Mouse (Mus musculus): ENCODE measurements around the gene Nop16. TPM values are rescaled to one million over a fixed set of nuclear protein-coding genes. Genes with fewer than 3 reads are reported as not detected.
A peak's percentile ranks its signal among the peaks of the same experiment; 100 is the strongest.
"Not testable (repeated sequence)": the region's sequence is repeated elsewhere in the genome, so short reads cannot be mapped to it uniquely, and the experiment has no call there.

Gene Nop16
- total RNA-seq (2022): 10 to 100 TPM; 14.5 to 18.3 (median 16.0) TPM

DNA sequence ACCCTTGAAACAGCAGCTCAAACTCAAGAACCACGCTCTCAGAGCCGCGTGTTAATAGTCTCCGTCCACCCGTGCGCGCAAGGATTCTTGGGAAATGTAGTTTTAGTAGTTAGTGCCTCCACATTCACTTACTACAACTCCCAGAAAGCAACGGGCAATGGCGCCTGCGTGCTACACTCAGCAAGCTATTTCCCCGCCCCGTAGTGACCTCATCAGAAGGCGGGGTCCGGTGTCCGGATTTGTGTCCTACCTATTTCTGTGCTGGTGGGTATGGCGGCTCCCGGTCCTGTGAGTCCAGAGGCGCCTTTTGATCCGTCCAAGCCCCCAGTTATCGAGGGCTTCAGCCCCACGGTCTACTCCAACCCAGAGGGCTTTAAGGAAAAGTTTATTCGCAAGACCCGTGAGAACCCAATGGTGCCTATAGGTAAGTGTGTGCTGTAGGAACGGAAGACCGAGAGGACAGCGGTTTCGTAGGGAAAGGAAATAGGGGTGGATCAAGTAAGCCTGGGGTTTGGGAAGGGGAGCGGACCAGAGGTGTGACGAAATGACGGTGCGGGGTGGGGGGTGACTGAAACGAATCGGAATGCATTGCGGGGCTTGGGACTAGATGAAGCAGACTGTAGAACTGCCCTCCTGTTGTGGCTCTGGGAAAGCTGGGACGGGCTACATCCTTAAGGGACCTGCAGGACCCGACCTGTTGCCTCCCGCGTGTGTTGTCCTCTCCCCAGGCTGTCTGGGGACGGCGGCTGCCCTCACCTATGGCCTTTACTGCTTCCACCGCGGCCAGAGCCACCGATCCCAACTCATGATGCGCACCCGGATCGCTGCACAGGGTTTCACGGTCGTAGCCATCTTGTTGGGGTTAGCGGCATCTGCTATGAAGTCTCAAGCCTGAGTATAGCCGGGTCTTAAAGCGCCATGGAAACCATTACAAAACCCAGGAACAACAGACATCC lies at the start of gene Nop16, which contains the start of gene Higd2a:
Gene Nop16, minus strand, starts transcription at position 95 of the 956 bp plus-strand sequence.
Gene Higd2a, plus strand, starts transcription at position 212 of the 956 bp plus-strand sequence.
- peak; percentile 99 for DNase-seq (ENCODE audit: low spot score)

- DNase-seq (ENCODE audit: low spot score): no peak
Measured at GRCm38 (mm10) chr13:54635011-54635410, 45.1 kb upstream of the Nop16 start.

DNA sequence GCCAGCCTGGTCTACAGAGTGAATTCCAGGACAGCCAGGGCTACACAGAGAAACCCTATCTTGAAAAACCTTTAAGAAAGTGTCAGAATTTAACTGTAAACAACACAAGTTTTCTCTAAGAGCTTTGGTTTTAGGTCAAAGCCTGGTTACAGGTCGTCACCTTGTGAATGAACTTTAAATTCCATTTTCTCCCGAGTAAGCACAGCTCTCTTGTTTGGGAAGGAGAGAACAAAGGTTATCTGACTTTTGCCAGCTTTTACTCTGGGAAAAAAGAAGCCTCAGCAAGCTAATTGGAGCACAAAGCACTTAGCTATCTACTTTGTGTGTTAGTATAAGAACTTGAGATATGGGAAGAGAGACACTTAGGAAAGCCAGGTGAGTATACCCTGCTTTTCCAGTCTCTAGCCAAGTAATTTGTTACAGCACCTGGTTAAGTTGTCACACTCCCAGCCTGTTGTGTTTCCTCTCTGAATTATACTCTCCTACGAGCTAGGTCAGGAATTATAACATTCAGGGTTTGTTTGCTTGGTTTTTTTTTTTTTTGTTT lies 42.9 kb upstream of the Nop16 start:
- no peak for DNase-seq (ENCODE audit: low spot score)

- no peak for DNase-seq (ENCODE audit: low spot score)
Measured at GRCm38 (mm10) chr13:54629128-54629527, 39.2 kb upstream of the Nop16 start.

- no peak for DNase-seq (ENCODE audit: low spot score)
Measured at GRCm38 (mm10) chr13:54621960-54622521, 32.2 kb upstream of the Nop16 start.

GRCm38 (mm10) chr13:54621155-54621932 lies 31.5 kb upstream of the Nop16 start, which contains the start of gene Faf2:
TSS of gene Faf2 (plus strand) at chr13:54621784.
- peak; percentile 98 for DNase-seq (ENCODE audit: low spot score)

GRCm38 (mm10) chr13:54616998-54617397 lies 27.1 kb upstream of the Nop16 start:
- no peak for DNase-seq (ENCODE audit: low spot score)

DNA sequence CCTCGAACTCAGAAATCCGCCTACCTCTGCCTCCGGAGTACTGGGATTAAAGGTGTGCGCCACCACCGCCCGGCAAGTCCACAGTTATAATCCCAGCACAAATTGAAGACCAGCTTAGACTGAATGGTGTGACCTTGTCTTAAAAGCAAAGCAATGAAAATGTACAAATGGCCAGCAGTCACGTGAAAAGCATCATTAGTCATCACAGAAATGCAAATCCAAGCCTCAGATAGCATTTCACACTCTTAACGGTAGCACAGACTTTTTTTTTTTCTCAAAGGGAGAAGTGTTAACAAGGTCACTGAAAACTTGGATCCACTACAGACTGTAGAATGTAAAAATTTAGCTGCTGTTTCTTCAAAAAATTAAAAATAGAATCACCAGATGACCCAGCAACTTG lies 26.4 kb upstream of the Nop16 start:
- no peak for DNase-seq (ENCODE audit: low spot score)

- DNase-seq (ENCODE audit: low spot score): not testable (repeated sequence)
Measured at GRCm38 (mm10) chr13:54613141-54613540, 23.3 kb upstream of the Nop16 start.

DNA sequence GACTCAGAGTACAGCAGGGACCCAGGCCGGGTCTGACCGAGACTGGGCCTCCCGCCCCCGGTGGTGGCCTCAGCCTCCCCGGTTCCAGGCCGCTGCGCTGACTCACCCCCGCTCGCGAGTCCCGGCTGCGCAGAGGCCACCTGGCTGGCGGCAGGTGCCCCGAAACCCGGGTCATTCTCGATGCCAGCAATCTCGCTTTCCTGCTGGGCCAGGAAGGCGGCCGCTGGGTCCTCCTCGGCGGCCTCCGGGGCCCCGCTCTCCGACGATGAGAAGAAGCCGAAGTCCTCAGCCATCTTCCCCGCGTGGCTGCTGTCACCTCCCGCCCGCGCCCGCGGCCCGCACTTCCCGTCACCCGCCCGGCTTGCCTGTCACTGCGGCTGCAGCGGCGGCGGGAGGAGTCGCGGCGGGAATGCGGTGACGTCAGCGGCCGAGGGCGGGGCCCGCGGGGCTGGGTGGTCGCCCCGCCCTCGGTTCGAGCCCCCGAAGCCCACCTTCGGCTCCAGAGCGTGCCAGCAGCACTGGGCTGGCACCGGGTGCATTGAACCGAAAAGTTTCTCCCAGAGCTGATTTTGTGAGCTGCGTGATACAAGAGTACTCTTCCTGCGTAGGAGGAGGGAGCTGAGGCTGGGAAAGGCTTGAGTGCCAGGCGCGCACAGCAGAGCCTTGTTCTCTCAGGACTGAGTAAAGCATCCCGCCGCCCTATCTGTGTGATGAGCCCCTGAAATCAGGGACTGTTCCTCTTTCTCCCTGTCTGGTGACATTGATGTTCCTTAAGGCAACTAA lies 21.3 kb upstream of the Nop16 start, which contains the start of gene Cltb:
Gene Cltb, minus strand, starts transcription at position 373 of the 783 bp plus-strand sequence.
- DNase-seq (ENCODE audit: low spot score): peak; percentile 88

DNA sequence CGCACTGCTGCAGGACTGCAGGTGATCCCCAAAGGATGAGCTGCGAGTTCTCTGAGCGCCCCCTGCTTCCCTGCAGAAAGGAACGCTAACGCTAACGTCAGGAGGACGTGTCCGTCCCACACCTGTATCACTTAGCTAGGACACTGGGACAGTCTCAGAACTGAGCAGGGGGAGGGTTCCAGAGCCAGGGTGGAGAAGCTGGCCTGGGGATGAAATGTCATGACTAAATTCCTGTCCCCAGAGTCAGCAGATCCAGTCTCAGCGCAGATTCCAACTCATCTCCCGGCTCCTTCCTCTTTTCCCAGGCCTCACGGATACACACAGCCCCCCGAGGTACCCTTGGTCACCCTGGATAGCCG lies 20.7 kb upstream of the Nop16 start:
- peak; percentile 38 for DNase-seq (ENCODE audit: low spot score)

DNA sequence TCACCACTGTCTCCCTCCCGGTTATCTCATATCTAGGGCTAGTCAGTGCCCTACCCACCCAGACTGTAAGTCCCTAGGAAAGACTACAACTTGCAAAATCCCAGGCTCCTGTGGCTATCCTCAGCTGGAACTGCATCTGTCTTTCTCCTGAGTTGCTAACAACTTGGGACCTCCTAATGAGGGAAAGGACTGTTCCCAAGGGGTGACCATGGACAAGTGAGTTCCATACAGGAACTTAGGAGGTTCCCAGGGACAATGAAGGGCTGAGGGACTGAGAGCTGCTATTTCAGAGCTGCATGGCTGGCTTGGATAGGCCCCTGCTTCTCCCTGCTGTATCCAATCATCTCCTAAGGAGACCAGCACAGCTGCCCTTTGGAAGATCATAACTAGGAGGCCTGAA lies 19.4 kb upstream of the Nop16 start:
- DNase-seq (ENCODE audit: low spot score): no peak

DNA sequence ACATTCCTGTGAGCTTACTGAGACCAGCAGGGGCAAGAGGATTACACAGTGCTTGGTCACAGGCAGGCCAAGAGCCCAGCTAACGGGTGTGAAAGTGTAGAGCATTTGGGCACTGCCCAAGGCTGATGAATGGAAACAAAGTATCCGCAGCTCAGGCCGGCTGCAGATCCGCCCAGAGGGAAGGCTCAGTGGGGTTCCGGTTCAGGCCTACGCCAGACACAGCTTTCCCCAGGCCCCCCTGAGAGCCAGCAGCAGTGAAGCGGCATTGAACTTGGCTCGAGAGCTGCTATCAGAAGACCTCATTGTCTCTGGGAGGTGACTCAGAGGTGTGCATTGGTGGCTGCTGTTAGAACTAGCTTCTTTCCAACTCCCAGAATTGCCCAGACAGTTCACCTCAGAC lies 18.8 kb upstream of the Nop16 start:
- peak; percentile 41 for DNase-seq (ENCODE audit: low spot score)

DNA sequence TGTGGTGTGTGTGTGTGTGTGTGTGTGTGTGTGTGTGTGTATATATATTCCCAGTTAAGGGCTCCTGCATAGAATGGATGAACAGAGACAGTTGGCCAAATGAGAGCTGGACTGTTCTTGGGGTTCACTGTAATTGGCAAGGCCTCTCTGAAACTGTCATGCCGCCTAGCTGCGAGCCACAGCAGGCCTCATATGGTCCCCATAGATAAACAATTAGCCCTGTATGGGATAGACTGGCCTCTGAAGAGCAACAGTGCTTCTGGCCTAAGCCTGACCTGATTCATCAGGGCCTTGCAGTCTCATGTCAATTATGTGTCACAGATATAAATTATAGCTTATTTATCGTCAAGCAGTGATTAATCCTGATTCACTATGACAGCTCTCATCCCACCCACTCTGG lies 18.1 kb upstream of the Nop16 start:
- DNase-seq (ENCODE audit: low spot score): no peak

DNA sequence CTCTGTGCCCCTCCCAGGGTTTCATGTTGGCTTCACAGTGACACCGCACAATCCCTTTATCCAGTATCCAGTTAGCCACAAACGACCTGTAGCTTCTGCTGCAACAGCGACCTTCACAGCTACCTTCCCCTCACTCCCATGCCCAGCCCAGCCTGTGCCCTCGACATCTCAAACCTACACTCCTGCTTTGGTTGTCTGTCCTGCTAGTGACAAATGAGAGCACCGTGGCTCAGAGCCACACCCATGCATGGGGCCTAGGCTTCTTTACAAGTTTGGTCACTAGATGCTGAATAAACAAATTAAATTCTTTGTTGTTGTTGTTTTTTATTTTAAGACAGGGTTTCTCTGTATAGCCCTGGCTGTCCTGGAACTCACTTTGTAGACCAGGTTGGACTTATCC lies 17.3 kb upstream of the Nop16 start:
- DNase-seq (ENCODE audit: low spot score): no peak

DNA sequence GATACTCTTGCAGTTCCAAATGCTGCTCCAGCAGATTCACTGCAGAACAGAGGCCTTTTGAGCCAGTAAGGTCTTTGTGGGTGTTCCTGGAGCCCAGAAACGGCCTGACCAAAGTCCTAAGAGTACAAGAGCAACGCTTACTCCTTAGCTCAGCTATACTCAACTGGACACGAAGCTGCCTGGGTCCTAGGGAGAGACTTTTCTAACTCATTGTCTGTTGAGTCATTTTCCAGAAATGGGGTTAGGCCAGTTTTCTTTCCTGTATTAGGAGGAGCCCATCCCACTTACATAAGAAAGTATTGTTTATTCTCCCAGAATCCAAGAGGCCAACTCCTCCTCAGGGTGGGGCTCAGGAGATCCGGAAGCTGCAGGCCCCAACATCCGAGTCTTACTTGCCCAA lies 15.5 kb upstream of the Nop16 start:
- peak; percentile 44 for DNase-seq (ENCODE audit: low spot score)

GRCm38 (mm10) chr13:54604221-54604620 lies 14.3 kb upstream of the Nop16 start:
- DNase-seq (ENCODE audit: low spot score): no peak

DNA sequence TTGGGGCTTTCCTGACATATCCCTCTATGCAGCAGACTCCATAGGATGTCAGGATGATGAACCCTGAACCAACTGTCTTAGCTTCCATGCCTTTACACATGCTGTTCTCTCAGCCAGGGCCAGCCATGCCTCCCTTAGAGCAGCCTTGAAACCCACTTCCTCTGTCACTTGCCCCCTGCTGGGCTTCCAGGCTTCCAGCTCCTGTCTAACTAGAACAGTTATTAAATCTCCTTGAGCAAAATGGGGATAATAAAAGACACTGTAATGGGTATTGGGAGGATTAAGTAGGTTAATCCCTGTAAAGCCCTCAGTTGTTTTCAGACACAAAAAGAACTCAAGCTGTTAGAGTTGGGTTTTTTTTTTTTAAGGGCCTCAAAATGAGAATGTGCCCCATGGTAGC lies 13.6 kb upstream of the Nop16 start:
- DNase-seq (ENCODE audit: low spot score): no peak

GRCm38 (mm10) chr13:54602639-54603111 lies 12.8 kb upstream of the Nop16 start:
- no peak for DNase-seq (ENCODE audit: low spot score)

DNA sequence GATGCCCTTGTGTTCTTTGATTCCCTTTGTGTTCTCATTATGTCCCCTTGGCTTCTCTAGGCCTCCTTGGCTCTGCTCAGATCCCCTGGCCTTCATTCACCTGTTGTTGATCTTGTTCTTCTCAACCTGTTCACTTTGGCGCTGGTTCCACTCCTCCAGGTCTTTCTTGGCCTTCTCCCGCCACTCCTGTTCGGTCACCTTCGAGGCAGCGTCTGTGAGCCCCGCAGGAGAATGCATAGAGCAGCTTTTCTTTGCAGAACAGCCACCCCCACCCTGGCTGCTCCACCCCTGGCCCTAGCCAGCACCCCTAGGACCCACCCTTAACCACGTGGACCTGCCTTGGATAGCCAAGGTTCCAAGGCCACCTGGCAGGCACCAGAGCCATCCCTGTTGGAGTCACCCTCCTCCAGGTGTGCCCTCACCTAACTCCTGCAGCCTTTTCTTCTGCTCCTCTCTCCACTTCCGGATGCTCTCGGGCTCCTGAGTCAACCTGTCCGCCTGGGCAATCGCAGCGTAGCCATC lies 8.8 kb upstream of the Nop16 start:
- DNase-seq (ENCODE audit: low spot score): no peak

DNA sequence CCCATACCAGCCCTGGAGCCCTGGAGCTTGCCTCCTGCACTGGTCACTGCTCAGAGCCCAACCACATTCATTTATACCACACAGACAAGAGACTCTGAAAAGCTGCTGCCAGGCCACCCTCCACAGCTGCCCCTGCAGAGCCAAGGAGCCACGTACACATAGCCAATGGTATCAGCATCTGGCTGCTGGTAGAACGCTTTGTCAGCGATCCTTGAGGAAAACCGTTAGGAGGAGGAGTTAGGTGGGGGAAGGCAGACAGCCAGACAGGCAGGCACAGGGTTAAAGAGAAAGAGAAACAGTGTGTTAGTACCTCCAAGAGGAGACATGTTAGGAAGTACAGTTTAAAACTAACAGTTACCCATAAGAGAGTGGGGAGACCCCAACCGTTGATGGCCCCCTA lies 7.0 kb upstream of the Nop16 start:
- no peak for DNase-seq (ENCODE audit: low spot score)

Measured in heart, adult 8-10 months (tissue).